Mouse (Mus musculus) midbrain, embryonic 14.5 days (tissue): Measurements from ENCODE around the gene Afm. TPM values are rescaled to one million over a fixed set of nuclear protein-coding genes. Genes with fewer than 3 reads are reported as not detected.

ENCODE experiments used
- polyA plus RNA-seq: library from polyadenylated mRNA; unstranded; fragments of >200 nt; fragmentation: Nextera tagmentation; extraction: Ambion mirVana; gene quantifications from 2 replicates; pipeline ENCODE4 v1.2.1, GENCODE M21; 2014

The Afm gene
- polyA plus RNA-seq, 1 experiment from 2014 or later = not detected

Other genes with a start within 250 kb of the Afm start
- 34.8 and 39.2 TPM in 2 replicates for gene Ankrd17, start 152.4 kb upstream of the Afm start, polyA plus RNA-seq
- 4.9 and 5.3 TPM in 2 replicates for gene Gm9958, start 151.7 kb upstream of the Afm start, polyA plus RNA-seq
- not detected in 2 replicates for gene Alb, start 58.0 kb upstream of the Afm start, polyA plus RNA-seq
- 0.35 TPM in 1 of 2 replicates, not detected in the other for gene Afp, start 28.2 kb upstream of the Afm start, polyA plus RNA-seq
- gene 5830473C10Rik, start 42.2 kb downstream of the Afm start, polyA plus RNA-seq = not detected in 2 replicates
- gene Rassf6, start 121.7 kb downstream of the Afm start, polyA plus RNA-seq = 0.68 and 1.0 TPM in 2 replicates
- gene Cxcl5, start 240.4 kb downstream of the Afm start, polyA plus RNA-seq = 0.18 TPM in 1 of 2 replicates, not detected in the other
- 0.27 and 0.99 TPM in 2 replicates for gene Ppbp, start 249.6 kb downstream of the Afm start, polyA plus RNA-seq